Mouse (Mus musculus) right cerebral cortex, adult 2 months (tissue): Measurements from ENCODE around the gene Sec24b.

Experiments used
- DNase-seq, 2 experiments: peaks; one replicate each; pipeline ENCODE4 v3.0.0; 2021 to 2022; ENCODE audit warnings: low spot score in 2 of 2

Sec24b gene

DNA sequence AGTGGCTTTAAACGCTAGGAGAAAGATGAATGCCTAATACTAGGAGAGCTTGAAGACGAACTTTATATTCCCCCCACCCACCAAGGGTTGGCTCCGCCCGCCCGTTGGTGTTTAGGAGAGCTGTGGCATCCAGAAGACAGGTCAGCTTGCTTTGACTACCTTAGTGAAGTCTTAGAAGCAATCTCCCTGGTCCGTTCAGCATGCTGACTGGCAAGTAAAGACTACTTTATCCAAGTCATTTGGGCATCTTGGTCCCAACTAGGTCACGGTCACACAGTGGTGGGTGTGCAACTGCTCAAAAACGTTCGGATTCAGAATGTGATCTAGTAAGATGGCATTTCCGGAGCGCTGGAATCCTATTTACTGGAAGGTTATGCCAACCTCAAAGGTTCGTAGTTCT, at the start of gene Sec24b:
Gene Sec24b, minus strand, starts transcription at position 273 of the 400 bp plus-strand sequence.
- DNase-seq: peak; percentile 27 to 43

GRCm38 (mm10) chr3:130104471-130104870, 43.1 kb upstream of the Sec24b start:
- DNase-seq: peak; percentile 7 to 22

DNA sequence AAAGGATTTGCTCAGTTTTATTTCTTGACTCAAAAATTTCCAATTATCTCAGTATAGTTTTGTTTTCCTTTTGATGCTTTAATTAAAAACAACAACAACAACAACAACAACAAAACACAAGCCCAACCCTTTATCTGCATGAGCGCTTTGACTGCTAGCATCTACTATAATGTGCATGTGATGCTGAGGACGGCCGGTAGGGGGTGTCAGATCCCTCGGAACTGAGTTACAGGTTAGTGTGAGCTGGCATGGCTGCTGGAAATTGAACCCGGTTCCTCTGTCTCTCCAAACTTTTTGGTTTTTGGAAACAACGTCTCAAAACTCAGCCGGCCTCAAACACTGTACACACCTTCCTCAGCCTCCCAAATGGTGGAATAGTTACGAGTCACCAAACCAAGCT, 42.1 kb upstream of the Sec24b start:
- peak; percentile 15 to 28 for DNase-seq

DNA sequence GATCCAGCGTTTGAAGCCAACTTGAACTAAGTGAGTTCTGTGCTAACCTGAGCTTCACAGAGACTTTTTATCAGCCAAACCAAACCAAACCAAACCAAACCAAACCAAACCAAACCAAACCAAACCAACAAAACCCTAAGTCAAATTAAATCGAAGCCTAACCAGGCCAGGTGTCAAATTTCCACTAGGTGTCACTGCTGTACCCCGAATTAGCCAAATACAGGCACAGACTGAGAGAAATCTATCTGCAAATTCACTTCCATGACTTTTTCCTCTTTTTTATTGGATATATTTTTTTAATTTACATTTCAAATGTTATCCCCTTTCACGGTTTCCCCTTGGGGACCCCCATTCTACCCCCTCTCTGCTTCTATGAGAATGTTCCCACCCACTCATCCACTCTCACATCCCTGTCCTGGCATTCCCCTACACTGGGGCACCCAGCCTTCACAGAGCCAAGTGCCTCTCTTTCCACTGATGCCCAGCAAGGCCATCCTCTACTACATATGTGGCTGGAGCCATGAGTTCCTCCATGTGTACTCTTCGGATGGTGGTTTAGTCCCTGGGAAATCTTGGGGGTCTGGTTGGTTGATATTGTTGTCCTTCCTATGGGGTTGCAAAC, 33.9 kb upstream of the Sec24b start:
- DNase-seq: peak; percentile 63 to 78

DNA sequence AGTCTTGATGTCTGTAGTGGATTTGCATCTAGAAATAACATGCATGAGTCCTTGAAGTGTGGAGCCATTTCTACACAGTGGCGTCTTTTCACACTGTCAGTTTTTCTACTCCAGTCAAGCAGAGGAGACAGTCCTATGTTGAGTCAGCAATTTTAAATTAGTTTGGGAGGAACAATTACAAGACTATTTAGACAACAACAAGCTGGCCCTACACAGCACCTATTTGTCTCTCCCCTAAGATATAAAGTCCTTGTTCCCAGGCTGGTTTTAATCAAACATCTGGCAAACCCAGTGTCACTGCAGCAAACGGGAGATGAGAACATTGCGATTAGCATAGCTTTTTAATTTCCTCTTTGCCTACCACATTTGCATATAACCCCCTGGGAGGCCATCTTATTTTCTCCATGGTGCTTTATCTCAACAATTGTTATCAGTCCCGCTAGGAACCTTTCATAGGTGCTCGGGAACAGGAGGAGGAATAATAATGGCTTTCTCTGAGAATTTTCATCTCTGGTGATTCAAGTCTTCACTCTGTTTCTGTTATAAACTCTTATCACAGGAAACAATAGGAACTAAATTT, 32.9 kb upstream of the Sec24b start:
- DNase-seq: no peak

DNA sequence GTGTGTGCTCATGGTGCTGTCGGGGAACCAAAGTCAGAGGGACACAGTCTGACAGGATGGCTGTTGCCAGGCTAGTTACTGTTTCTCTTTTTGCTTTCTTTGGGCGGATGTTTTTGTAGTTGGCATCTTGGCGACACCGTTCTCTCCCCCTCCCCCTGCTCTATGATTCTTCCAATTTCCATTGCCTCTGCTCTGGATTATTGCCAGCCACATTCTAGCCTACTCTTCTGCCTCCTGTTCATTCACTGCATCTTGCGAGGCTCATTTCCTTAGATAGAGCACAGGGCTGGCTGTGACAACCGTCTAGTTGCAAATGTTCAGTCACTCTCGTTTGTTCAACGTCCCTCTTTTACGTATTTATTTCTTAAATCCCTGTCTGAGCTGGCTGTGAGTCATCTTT, 29.1 kb upstream of the Sec24b start:
- DNase-seq: no peak

DNA sequence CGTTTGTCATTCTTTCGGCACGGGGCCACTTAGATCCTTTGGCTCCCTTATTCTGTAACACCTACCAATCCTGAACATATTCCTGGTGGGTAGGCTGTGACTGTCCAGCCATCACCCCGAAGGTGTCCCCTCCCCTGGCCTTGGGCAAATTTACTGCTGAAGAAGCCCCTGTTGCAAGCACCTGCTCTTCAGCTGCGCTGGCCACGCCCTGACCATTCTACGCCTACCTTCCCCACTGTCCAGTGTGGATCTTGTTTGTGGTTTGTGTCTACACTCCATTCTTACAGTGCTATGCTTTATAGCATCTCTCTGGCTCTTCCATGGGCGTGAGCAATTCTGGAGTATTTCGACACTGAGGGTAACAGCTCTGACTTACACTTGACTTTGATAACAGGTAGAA, 27.3 kb upstream of the Sec24b start:
- no peak for DNase-seq

GRCm38 (mm10) chr3:130087466-130087865, 26.1 kb upstream of the Sec24b start:
- no peak for DNase-seq

DNA sequence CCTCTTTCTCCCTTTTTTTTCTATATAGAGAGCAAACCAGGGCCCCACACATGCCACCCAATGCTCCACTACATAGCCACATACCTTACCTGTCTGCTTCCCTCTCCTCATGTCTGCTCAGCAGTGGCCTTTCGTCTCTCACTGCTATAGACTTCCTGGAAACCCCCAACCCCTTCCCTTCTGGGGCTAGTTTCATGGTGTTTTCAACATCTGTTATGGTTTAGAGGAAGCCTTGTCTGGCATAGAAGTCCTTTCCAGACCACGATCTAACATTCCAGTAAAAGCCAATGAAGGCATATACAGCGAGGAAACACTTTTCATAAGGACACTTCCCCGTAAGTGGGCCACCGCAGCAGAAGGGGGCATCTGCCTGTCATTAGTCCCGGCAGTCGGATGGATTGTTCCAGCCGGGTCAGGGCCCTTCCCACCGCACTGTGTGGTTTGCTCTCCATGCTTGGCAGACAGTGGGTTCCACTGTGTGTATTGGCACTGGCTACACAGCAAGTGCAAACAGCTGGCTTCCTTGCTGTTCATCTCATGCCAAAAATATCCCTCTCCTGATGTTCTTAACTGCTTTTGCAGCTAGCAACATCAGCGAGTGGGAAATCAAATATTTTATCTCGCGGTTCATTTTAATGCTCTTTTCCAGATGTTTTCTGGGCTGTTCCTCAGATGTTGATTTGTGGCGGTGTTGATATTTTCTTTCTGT, 25.2 kb upstream of the Sec24b start:
- DNase-seq: no peak

GRCm38 (mm10) chr3:130083312-130083711, 22.0 kb upstream of the Sec24b start:
- no peak for DNase-seq

DNA sequence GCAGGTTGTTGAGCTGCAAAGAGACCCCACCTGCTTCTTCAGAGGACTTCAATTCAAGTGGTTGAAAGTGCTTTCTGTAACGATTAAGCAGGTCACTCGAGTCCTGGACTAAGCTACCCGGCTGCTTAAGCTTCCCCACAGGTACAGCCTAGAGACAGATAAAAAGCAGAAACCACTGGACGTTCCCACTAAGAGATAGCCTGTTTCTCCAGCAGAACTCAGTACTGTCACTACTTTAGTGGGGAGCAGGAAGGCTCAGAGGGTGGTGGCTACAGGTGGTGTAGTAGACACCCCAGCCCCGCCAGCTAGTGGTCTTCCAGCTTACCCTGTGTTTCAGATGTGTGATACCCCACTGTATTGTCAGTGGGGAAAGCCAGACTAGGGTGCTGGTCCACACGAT, 19.3 kb upstream of the Sec24b start:
- no peak for DNase-seq

DNA sequence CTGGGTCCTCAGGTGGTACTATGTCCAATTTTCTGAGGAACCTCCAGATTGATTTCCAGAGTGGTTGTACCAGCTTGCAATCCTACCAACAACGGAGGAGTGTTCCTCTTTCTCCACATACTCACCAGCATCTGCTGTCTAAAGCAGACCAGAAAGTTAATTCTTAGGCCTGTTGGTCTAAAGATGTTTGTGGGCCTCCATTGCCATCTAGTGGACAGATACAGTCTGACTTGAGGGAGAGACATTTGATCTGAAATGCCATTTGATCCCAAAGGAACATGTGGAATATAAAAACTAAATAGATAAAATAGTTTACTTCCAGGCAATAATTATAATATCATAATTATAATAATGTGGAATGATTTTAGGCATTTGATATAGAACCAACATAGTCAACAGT, 18.4 kb upstream of the Sec24b start:
- peak; percentile 79 to 84 for DNase-seq

DNA sequence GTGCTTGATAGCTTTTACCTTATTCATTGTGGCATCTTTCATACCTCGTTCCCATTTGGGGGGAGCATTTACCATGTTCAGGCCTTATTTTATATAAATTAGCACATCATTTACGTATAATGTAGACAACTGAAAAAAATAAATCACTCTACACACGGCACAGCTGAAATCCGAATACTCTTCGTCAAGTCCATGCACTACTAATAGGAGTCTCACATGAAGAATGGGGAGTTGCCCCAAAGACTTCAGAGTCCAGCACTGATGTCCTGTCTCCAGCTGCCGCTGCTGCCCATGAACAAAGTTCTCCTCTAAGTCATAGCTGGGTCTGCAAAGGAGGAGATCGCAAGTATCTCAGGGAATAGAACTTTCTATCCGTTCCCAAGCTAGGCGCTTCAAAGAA, 15.9 kb upstream of the Sec24b start:
- DNase-seq: no peak

DNA sequence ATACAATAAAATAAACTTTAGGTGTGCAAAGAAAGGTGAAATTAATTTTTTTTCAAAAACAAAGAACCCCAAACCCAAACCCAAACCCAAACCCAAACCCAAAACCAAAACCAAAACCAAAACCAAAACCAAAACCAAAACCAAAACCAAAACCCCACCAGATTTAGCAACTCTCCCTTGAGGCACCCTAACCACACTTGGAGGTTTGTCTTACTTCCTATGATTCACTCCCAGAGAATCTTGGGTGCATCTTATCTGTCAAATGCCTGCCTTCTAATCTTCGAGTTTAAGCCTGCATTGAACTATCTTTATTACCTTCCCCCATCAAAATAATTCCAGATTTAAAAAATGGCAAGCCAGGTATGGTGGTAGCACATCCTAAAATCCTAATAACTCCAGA, 14.4 kb upstream of the Sec24b start:
- no peak for DNase-seq

DNA sequence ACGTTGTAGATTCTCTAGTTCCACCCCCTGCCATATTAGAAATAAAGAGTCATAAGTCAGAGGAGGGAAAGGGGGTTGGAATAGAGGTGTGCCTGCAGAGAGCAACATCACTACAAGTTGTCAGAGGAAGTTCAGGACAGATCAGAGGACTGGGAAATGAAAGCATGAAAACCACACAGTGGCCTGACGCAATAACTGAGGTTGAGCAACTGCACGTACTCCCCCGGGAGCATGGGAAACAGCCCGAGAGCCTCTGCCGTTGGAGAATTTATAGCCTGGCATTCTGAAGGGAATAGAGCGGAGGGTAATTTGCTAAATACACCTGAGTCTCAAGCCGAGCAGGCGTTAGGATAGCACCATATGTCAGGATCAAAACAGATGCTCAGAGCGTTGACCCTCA, 11.7 kb upstream of the Sec24b start:
- no peak for DNase-seq

DNA sequence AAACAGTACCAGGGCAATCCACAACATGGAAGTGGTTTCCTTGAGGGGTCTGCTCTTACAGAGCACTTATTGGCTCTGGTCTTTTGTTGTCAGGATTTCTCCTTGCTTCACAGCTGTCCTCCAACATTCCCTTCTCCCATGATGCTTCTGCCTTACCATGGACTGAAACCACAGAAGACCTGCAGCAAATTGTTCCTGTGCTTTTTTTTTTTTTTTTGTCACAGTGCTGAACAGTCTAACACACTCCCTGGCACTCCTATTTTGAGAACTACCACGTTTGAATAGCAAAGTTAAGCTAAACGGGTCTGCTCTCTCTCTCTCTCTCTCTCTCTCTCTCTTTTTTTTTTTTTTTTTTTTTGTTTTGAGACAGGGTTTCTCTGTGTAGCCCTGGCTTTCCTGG, 10.6 kb upstream of the Sec24b start:
- DNase-seq: no peak

DNA sequence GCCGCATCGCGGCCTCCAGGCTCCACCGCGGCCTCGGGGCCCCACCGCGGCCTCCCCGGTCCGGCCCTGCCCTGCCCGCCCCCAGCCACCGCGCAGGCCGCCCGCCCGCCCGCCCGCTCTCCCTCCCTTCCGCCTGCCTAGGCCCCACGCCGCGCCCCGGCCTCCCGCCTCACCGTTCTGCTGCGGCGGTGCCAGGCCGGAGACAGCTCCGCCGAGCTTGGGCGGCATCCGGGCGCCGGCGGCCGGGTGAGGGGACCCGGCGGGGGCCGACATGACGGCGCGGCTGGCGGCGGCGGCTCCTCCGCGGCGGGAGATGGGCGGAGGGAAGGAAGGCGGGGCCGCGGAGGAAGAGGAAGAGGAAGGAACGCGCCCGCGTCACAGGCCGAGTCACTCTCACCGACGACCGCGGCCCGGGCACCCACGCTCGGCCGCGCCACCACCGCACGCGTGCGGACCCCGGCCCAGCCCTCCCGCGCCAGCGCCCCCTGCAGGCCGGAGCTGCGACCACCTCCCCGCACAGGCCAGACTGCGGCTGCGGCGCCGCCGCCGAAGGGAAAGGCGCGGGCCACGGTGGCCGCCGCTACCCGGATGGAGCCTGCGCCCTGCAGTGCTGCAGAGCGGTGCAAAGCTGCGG, 840 bp downstream of the Sec24b start:
- peak; percentile 79 to 81 for DNase-seq

DNA sequence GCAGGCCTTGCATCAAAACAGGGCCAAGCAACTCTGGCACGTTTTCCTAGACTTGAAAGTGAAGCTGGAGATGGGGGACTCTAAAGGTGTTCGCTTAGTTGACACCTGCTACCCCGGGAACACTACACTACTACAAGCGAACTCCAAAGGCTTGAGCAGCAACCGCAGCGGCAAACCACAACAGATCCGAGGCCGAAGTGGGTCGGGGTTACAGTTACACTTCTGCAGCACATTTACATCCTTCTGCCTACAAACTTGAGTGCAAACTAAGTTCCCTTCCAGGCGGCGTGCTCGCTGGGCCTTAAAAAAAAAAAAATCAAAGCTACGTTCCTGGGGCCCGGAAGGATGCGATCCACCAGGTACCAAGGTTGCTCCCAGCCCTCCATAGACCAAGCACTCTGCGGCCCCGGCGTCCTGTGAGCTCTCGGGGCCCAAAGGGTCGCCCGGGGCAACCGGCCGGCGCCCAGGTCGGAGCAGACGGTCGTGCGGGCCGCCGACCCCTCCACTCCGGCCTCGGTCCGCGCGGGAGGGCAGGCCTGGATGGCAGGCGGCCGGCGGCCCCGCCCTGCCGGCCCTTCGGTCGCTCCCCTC, 1.5 kb downstream of the Sec24b start:
- peak in 1 of 2 experiments; percentile 22 for DNase-seq

DNA sequence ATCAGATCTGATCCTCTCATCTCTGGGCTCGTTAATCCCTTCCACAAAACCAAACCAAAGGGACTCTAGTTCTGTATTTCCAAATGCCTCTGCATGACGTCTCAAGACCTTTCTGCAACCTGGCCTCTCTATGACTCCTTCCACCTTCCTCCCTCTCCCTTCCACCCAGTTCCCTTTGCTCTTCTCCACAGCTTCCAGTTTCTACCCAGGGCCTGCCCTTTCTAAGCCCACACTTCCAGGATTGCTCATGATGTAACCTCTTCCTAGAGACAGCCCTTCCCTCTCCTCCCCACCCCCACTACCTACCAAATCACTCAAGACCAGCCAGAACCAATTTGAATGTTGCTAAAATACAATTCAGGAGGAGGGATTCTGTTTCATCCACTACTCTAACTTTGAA, 2.9 kb downstream of the Sec24b start:
- DNase-seq: no peak

DNA sequence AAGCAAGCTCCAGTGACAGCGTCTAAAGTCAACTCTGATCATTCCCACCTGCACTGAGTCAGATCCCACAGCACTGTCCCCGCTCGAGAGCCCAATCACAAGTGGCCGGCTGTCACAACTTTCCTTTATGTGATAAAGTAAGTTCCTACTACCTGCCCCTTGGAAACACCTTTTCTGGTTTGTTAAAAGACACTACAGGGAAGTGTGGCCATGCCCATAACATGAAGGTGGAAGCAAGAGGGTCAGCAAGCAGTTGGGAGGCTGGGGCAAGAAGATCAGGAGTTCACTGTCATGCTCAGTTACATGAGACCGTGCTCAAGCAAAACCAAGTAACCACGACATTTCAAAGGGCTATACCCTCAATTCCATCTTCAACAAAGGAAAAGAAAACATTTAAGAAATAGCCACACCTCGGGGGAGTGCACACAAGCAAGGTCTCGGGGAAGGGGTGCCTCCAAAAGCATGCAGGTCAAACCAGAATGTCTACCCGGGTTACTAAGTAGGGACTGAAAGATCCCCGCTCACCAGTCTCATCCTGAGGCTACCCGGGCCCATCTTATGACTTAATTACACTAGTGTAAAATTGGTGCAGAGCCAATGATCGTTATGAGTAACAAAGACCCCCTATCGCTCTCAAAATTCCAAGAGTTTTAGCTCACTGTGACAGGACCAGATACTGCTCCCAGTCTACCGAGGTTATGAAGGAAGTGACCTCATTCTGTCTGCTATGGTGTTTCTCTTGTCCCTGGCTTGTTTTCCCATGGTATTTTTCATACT, 3.6 kb downstream of the Sec24b start:
- no peak for DNase-seq
